Mouse (Mus musculus): ENCODE measurements around the gene Map3k11. TPM values are rescaled to one million over a fixed set of nuclear protein-coding genes. Genes with fewer than 3 reads are reported as not detected.

Map3k11 gene
- polyA plus RNA-seq, 1 experiment from 2014 or later: 36.6 TPM

GRCm38 (mm10) chr19:5721233-5721632 lies 32.7 kb downstream of the Map3k11 start:
- no peak for ATAC-seq (ENCODE audit: insufficient read depth)
- no peak for TF ChIP-seq CTCF (IDR thresholded peaks at IDR 0.05; ENCODE audit: low read depth)
- Histone ChIP-seq H3K4me2 (no peak overlapping the region), H3K27me3 (ENCODE audit: insufficient read depth, low read length) (no peaks in the 10 kb centered on the region), H3K4me1 (ENCODE audit: insufficient read depth) (peaks cover 6% of the 10 kb centered on the region; the same call in 1 of the 2 replicates), H3K36me3 (ENCODE audit: insufficient read depth) (peaks cover 77% of the 10 kb centered on the region), H3K9ac (no peak overlapping the region), H3K9me3 (ENCODE audit: low read depth, low read length) (no peaks in the 10 kb centered on the region), H3K4me3 (ENCODE audit: low read depth, low read length) (no peak overlapping the region), H3K27ac (ENCODE audit: low read depth) (no peak overlapping the region)
- WGBS: 85% methylated on average over 6 of the region's 6 CpGs
- DNase-seq: no peak

- Histone ChIP-seq H3K4me1 (ENCODE audit: insufficient read depth) (peaks cover 20% of the 10 kb centered on the region; the same call in 1 of the 2 replicates), H3K4me3 (ENCODE audit: low read depth, low read length) (no peak overlapping the region), H3K9me3 (ENCODE audit: low read depth, low read length) (no peaks in the 10 kb centered on the region), H3K27ac (ENCODE audit: low read depth) (no peak overlapping the region), H3K9ac (no peak overlapping the region), H3K4me2 (no peak overlapping the region; the same call in 1 of the 2 replicates), H3K36me3 (ENCODE audit: insufficient read depth) (peaks cover 67% of the 10 kb centered on the region), H3K27me3 (ENCODE audit: insufficient read depth, low read length) (no peaks in the 10 kb centered on the region)
- 84% methylated on average over 7 of the region's 7 CpGs for WGBS
- DNase-seq (no peak), ATAC-seq (ENCODE audit: insufficient read depth) (no peak)
- TF ChIP-seq CTCF (IDR thresholded peaks at IDR 0.05; ENCODE audit: low read depth): no peak
These were observed 34.4 kb downstream of the Map3k11 start for GRCm38 (mm10) chr19:5722848-5723425.

GRCm38 (mm10) chr19:5723934-5724548 lies 35.5 kb downstream of the Map3k11 start:
- Histone ChIP-seq H3K27me3 (ENCODE audit: insufficient read depth, low read length) (no peaks in the 10 kb centered on the region), H3K9ac (peak overlapping the region; percentile 76), H3K4me2 (peak overlapping the region; percentile 92), H3K4me1 (ENCODE audit: insufficient read depth) (peaks cover 28% of the 10 kb centered on the region), H3K9me3 (ENCODE audit: low read depth, low read length) (no peaks in the 10 kb centered on the region), H3K4me3 (ENCODE audit: low read depth, low read length) (peak overlapping the region; percentile 83), H3K36me3 (ENCODE audit: insufficient read depth) (peaks cover 56% of the 10 kb centered on the region), H3K27ac (ENCODE audit: low read depth) (peak overlapping the region; percentile 86; the same call in 1 of the 2 replicates)
- TF ChIP-seq CTCF (IDR thresholded peaks at IDR 0.05; ENCODE audit: low read depth): no peak
- WGBS: 62% methylated on average over 4 of the region's 4 CpGs
- DNase-seq: no peak
- no peak for ATAC-seq (ENCODE audit: insufficient read depth)

- ATAC-seq (ENCODE audit: insufficient read depth) (no peak), DNase-seq (peak; percentile 57)
- Histone ChIP-seq H3K9ac (peak overlapping the region; percentile 76), H3K36me3 (ENCODE audit: insufficient read depth) (peaks cover 51% of the 10 kb centered on the region), H3K9me3 (ENCODE audit: low read depth, low read length) (no peaks in the 10 kb centered on the region), H3K4me2 (peak overlapping the region; percentile 92), H3K27ac (ENCODE audit: low read depth) (peak overlapping the region; percentile 86), H3K4me3 (ENCODE audit: low read depth, low read length) (peak overlapping the region; percentile 83), H3K27me3 (ENCODE audit: insufficient read depth, low read length) (no peaks in the 10 kb centered on the region), H3K4me1 (ENCODE audit: insufficient read depth) (peaks cover 28% of the 10 kb centered on the region)
- TF ChIP-seq CTCF (IDR thresholded peaks at IDR 0.05; ENCODE audit: low read depth): no peak
- WGBS: 57% methylated on average over 7 of the region's 7 CpGs
These were observed 36.0 kb downstream of the Map3k11 start for GRCm38 (mm10) chr19:5724549-5724941.

GRCm38 (mm10) chr19:5725029-5725707 lies 36.6 kb downstream of the Map3k11 start:
- peaks cover 45% of the 10 kb centered on the region for H3K36me3 ChIP-seq (ENCODE audit: insufficient read depth)
- H3K4me3 ChIP-seq (ENCODE audit: low read depth, low read length): peak overlapping the region; percentile 83
- peak overlapping the region; percentile 76 for H3K9ac ChIP-seq
- H3K9me3 ChIP-seq (ENCODE audit: low read depth, low read length): no peaks in the 10 kb centered on the region
- H3K27me3 ChIP-seq (ENCODE audit: insufficient read depth, low read length): no peaks in the 10 kb centered on the region
- 60% methylated on average over 12 of the region's 12 CpGs for WGBS
- no peak for ATAC-seq (ENCODE audit: insufficient read depth)
- H3K27ac ChIP-seq (ENCODE audit: low read depth): peak overlapping the region; percentile 86
- peaks cover 28% of the 10 kb centered on the region for H3K4me1 ChIP-seq (ENCODE audit: insufficient read depth)
- DNase-seq: peak; percentile 57
- TF ChIP-seq CTCF (IDR thresholded peaks at IDR 0.05; ENCODE audit: low read depth): no peak
- H3K4me2 ChIP-seq: peak overlapping the region; percentile 92

- peak; percentile 82 for DNase-seq
- no peak for TF ChIP-seq CTCF (IDR thresholded peaks at IDR 0.05; ENCODE audit: low read depth)
- peak; percentile 21; the same call in 1 of the 2 replicates for ATAC-seq (ENCODE audit: insufficient read depth)
- peak within 1 kb of the TSS; percentile 83 for H3K4me3 ChIP-seq (ENCODE audit: low read depth, low read length)
- H3K9me3 ChIP-seq (ENCODE audit: low read depth, low read length): no peaks in the 10 kb centered on the region
- H3K9ac ChIP-seq: peak within 1 kb of the TSS; percentile 76
- peak within 1 kb of the TSS; percentile 86 for H3K27ac ChIP-seq (ENCODE audit: low read depth)
- peak within 1 kb of the TSS; percentile 92 for H3K4me2 ChIP-seq
- 8% methylated on average over 48 of the region's 49 CpGs for WGBS
- H3K4me1 ChIP-seq (ENCODE audit: insufficient read depth): peaks cover 32% of the 10 kb centered on the region
- H3K36me3 ChIP-seq (ENCODE audit: insufficient read depth): peaks cover 40% of the 10 kb centered on the region
- H3K27me3 ChIP-seq (ENCODE audit: insufficient read depth, low read length): no peaks in the 10 kb centered on the region
These were observed 37.4 kb downstream of the Map3k11 start, which contains the start of gene Ehbp1l1 for GRCm38 (mm10) chr19:5725767-5726515. Ehbp1l1 (minus strand) TSS chr19:5726317.
